In the genomic region with DNA sequence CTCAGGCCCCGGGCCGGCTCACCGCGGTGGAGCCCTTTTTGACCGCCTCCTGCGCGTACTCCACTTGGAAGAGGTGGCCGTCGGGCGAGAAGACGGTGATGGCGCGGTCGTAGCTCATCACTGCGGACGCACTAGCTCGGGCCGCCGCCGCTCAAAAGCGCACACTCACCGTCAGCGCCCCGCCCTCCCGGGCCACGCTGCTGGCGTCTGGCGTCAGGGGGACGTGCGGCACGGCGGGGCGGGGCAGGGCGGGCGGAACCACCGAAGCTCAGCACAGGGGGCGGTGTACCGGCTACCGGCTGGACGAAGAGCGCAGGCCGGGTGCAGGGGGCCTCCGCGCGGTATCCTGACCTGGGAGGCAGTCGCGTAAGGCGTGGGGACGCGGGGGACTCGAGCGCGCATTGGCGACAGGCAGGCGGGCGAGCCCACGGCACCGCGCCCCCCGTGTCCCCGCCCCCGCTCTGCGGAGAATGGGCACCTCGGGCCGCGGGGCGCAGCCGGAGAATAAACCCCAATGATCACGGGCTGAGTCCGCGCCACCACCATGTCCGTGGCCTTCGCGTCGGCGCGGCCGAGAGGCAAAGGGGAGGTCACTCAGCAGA, we compare ENCODE assay signal across 8 mouse cellular contexts. TPM values are rescaled to one million over a fixed set of nuclear protein-coding genes. Genes with fewer than 3 reads are reported as not detected.
DNase-seq lines count a peak whose midpoint lies in the region; ATAC-seq lines count a peak whose summit lies in the region.

A gene (minus strand): TSS at position 178 of the 602 bp plus-strand sequence.
A gene (plus strand): TSS at position 254 of the 602 bp plus-strand sequence.

- peak; percentile 92 for ATAC-seq in embryonic facial prominence, embryonic 11.5 days (replicated peaks; ENCODE audit: insufficient number of reproducible peaks, low FRiP score, low TSS enrichment, low read depth)
- peak; percentile 92 for ATAC-seq in limb, embryonic 12.5 days (ENCODE audit: insufficient number of reproducible peaks, insufficient read depth, low FRiP score, low TSS enrichment, low read depth)
- peak; percentile 93 for ATAC-seq in midbrain, embryonic 14.5 days (ENCODE audit: low FRiP score, low TSS enrichment)

- no peaks in the 10 kb centered on the region for H3K9me3 ChIP-seq in embryonic facial prominence, embryonic 11.5 days (replicated peaks; ENCODE audit: control insufficient read depth, low read length)
- no peaks in the 10 kb centered on the region for H3K9me3 ChIP-seq in limb, embryonic 12.5 days
- no peaks in the 10 kb centered on the region for H3K9me3 ChIP-seq in midbrain, embryonic 14.5 days (ENCODE audit: control insufficient read depth, low read length)

- under 1% methylated on average over 63 of the region's 78 CpGs for WGBS in embryonic facial prominence, embryonic 11.5 days
- under 1% methylated on average over 78 of the region's 78 CpGs for WGBS in limb, embryonic 12.5 days
- under 1% methylated on average over 77 of the region's 78 CpGs for WGBS in midbrain, embryonic 14.5 days

- H3K4me2 ChIP-seq in embryonic facial prominence, embryonic 11.5 days (ENCODE audit: low read depth, low read length) = peak within 1 kb of the TSS; percentile 86
- H3K4me2 ChIP-seq in limb, embryonic 12.5 days = peak within 1 kb of the TSS; percentile 87
- peak within 1 kb of the TSS; percentile 85 for H3K4me2 ChIP-seq in midbrain, embryonic 14.5 days (ENCODE audit: low read length)

- DNase-seq in 3134 (ENCODE audit: extremely low read depth, insufficient read length, low spot score) = peak; percentile 87
- DNase-seq in adrenal gland, postnatal 25 days = peak; percentile 92
- DNase-seq in embryonic facial prominence, embryonic 11.5 days (ENCODE audit: low spot score) = peak; percentile 94
- DNase-seq in heart, adult 11 months = peak; percentile 99
- peak; percentile 91 for DNase-seq in kidney, adult 18-20 months
- peak; percentile 97 for DNase-seq in midbrain, embryonic 14.5 days
- DNase-seq in spleen, adult 12 weeks (ENCODE audit: low spot score) = peak; percentile 86

- H3K27me3 ChIP-seq in embryonic facial prominence, embryonic 11.5 days (ENCODE audit: control insufficient read depth, insufficient read depth, low read length) = no peaks in the 10 kb centered on the region
- H3K27me3 ChIP-seq in limb, embryonic 12.5 days = no peaks in the 10 kb centered on the region
- no peaks in the 10 kb centered on the region for H3K27me3 ChIP-seq in midbrain, embryonic 14.5 days (ENCODE audit: control insufficient read depth, insufficient read depth, low read length)

- H3K27ac ChIP-seq in embryonic facial prominence, embryonic 11.5 days (replicated peaks; ENCODE audit: low read depth, low read length) = peak within 1 kb of the TSS; percentile 82
- peak within 1 kb of the TSS; percentile 93 for H3K27ac ChIP-seq in limb, embryonic 12.5 days
- H3K27ac ChIP-seq in midbrain, embryonic 14.5 days (replicated peaks; ENCODE audit: low read depth, low read length) = peak within 1 kb of the TSS; percentile 99

- H3K4me1 ChIP-seq in embryonic facial prominence, embryonic 11.5 days (ENCODE audit: control insufficient read depth, insufficient read depth, low read length) = peaks cover 3% of the 10 kb centered on the region; the same call in 1 of the 2 replicates
- H3K4me1 ChIP-seq in limb, embryonic 12.5 days (replicated peaks) = peaks cover 34% of the 10 kb centered on the region
- peaks cover 30% of the 10 kb centered on the region for H3K4me1 ChIP-seq in midbrain, embryonic 14.5 days (ENCODE audit: control insufficient read depth, insufficient read depth, low read length)

- peak within 1 kb of the TSS; percentile 79 for H3K9ac ChIP-seq in embryonic facial prominence, embryonic 11.5 days (replicated peaks; ENCODE audit: low read length)
- H3K9ac ChIP-seq in limb, embryonic 12.5 days (replicated peaks) = peak within 1 kb of the TSS; percentile 89
- H3K9ac ChIP-seq in midbrain, embryonic 14.5 days (replicated peaks; ENCODE audit: low read length) = peak within 1 kb of the TSS; percentile 93

- peaks cover 13% of the 10 kb centered on the region for H3K36me3 ChIP-seq in embryonic facial prominence, embryonic 11.5 days (replicated peaks; ENCODE audit: control insufficient read depth, insufficient read depth, low read depth, low read length)
- H3K36me3 ChIP-seq in limb, embryonic 12.5 days = peaks cover 33% of the 10 kb centered on the region
- H3K36me3 ChIP-seq in midbrain, embryonic 14.5 days (ENCODE audit: control insufficient read depth, insufficient read depth, low read length) = peaks cover 18% of the 10 kb centered on the region

- peak within 1 kb of the TSS; percentile 97 for H3K4me3 ChIP-seq in embryonic facial prominence, embryonic 11.5 days (ENCODE audit: low read depth, low read length)
- H3K4me3 ChIP-seq in limb, embryonic 12.5 days (replicated peaks) = peak within 1 kb of the TSS; percentile 98
- peak within 1 kb of the TSS; percentile 97 for H3K4me3 ChIP-seq in midbrain, embryonic 14.5 days (replicated peaks; ENCODE audit: low read depth, low read length)

RNA-seq across cellular contexts. Expression of the first gene that starts in this region (rescaled TPM):
- 240 and 254 TPM in 2 replicates for total RNA-seq in adrenal gland, postnatal 25 days (2021)
- 751 and 753 TPM in 2 replicates for polyA plus RNA-seq in embryonic facial prominence, embryonic 11.5 days (2014; fragmentation: Nextera tagmentation; extraction: Ambion mirVana)
- polyA plus RNA-seq in limb, embryonic 12.5 days (2016; fragmentation: Nextera tagmentation; extraction: Ambion mirVana) = 693 and 704 TPM in 2 replicates
- 579 and 610 TPM in 2 replicates for polyA plus RNA-seq in midbrain, embryonic 14.5 days (2014; fragmentation: Nextera tagmentation; extraction: Ambion mirVana)

RNA-seq across cellular contexts. Expression of the second gene that starts in this region (rescaled TPM):
- 10.9 and 13.6 TPM in 2 replicates for total RNA-seq in adrenal gland, postnatal 25 days (2021)
- polyA plus RNA-seq in embryonic facial prominence, embryonic 11.5 days (2014; fragmentation: Nextera tagmentation; extraction: Ambion mirVana) = 8.0 and 9.5 TPM in 2 replicates
- polyA plus RNA-seq in limb, embryonic 12.5 days (2016; fragmentation: Nextera tagmentation; extraction: Ambion mirVana) = 7.3 and 8.7 TPM in 2 replicates
- 61.4 and 62.7 TPM in 2 replicates for polyA plus RNA-seq in midbrain, embryonic 14.5 days (2014; fragmentation: Nextera tagmentation; extraction: Ambion mirVana)

Comparison
In these comparisons a context has a peak if more than half of its experiments do, and no peak if none do; other contexts are left out.
1. Peak in every context shown above with its lines: DNase-seq, ATAC-seq, H3K4me3 ChIP-seq and H3K27ac ChIP-seq.